Mouse (Mus musculus) intestine, embryonic 16.5 days (tissue): ENCODE measurements around the gene Nt5c2. TPM values are rescaled to one million over a fixed set of nuclear protein-coding genes. Genes with fewer than 3 reads are reported as not detected.

Experiments
- ATAC-seq: fragments of 200-750 bp; cut with Nextera tagmentation; 2 replicates; pipeline ENCODE4 v1.8.0; 2017; ENCODE audit warnings: moderate TSS enrichment, moderate library complexity
- H3K27ac ChIP-seq: fragments of 300-500 bp; sonication (generic); 2 replicates; pipeline ENCODE4 v1.5.1; 2014; ENCODE audit warnings: mild to moderate bottlenecking, low read length
- H3K27me3 ChIP-seq: fragments of 300-500 bp; sonication (generic); replicated peaks from 2 replicates; pipeline ENCODE4 v1.6.1; 2014; ENCODE audit warnings: low read length, control low read depth, mixed read lengths; ENCODE audit not compliant: control insufficient read depth, insufficient read depth
- H3K36me3 ChIP-seq: fragments of 300-500 bp; sonication (generic); 2 replicates; pipeline ENCODE4 v1.6.1; 2014; ENCODE audit warnings: low read length, control low read depth; ENCODE audit not compliant: control insufficient read depth, insufficient read depth
- H3K4me1 ChIP-seq: fragments of 300-500 bp; sonication (generic); 2 replicates; pipeline ENCODE4 v1.6.1; 2014; ENCODE audit warnings: low read length, control low read depth, mixed read lengths; ENCODE audit not compliant: control insufficient read depth, insufficient read depth
- H3K4me2 ChIP-seq: fragments of 300-500 bp; sonication (generic); 2 replicates; pipeline ENCODE4 v1.6.1; 2014; ENCODE audit warnings: low read depth, low read length, control low read depth
- H3K4me3 ChIP-seq: fragments of 300-500 bp; sonication (generic); 2 replicates; pipeline ENCODE4 v1.5.1; 2014; ENCODE audit warnings: mild to moderate bottlenecking, low read length
- H3K9ac ChIP-seq: fragments of 300-500 bp; sonication (generic); 2 replicates; pipeline ENCODE4 v1.6.1; 2014; ENCODE audit warnings: low read depth, low read length
- H3K9me3 ChIP-seq: fragments of 300-500 bp; sonication (generic); 2 replicates; pipeline ENCODE4 v1.6.1; 2016; ENCODE audit warnings: low read length, control low read depth; ENCODE audit not compliant: control insufficient read depth
- WGBS: fragments of 180-500 bp; shearing (Covaris S2); extraction: QIAGEN DNeasy Blood & Tissue Kit; methylation state at CpG from one replicate; pipeline ENCODE4 v1.1.7; 2014; 5-methylcytosine and 5-hydroxymethylcytosine counted together
- polyA plus RNA-seq: library from polyadenylated mRNA; unstranded; fragments of >200 nt; fragmentation: Nextera tagmentation; extraction: Ambion mirVana; gene quantifications from 2 replicates; pipeline ENCODE4 v1.2.1, GENCODE M21; 2015

Gene Nt5c2
- polyA plus RNA-seq, 1 experiment from 2014 or later, result 45.3 TPM

- no peak for ATAC-seq
- Histone ChIP-seq H3K36me3 (0 out of 2 replicates have a peak, but pooled peaks cover 3% of the 10 kb centered on the region), H3K4me1 (peaks cover 13% of the 10 kb centered on the region), H3K4me3 (no peak overlapping the region), H3K4me2 (no peak overlapping the region), H3K9ac (no peak overlapping the region), H3K9me3 (no peaks in the 10 kb centered on the region), H3K27ac (no peak overlapping the region), H3K27me3 (no peaks in the 10 kb centered on the region)
- 88% methylated on average over 3 of the region's 3 CpGs for whole genome bisulfite sequencing
Measured at GRCm38 (mm10) chr19:46959536-46959935, 55.4 kb downstream of the Nt5c2 start.

- Histone ChIP-seq H3K27me3 (no peaks in the 10 kb centered on the region), H3K4me2 (no peak overlapping the region), H3K4me1 (peaks cover 13% of the 10 kb centered on the region), H3K9me3 (no peaks in the 10 kb centered on the region), H3K9ac (no peak overlapping the region), H3K36me3 (0 out of 2 replicates have a peak, but pooled peaks cover 3% of the 10 kb centered on the region), H3K27ac (no peak overlapping the region), H3K4me3 (no peak overlapping the region)
- ATAC-seq, result no peak
- 71% methylated on average over 3 of the region's 3 CpGs for WGBS
Measured at GRCm38 (mm10) chr19:46958566-46958965, 56.4 kb downstream of the Nt5c2 start.

- ATAC-seq, result no peak
- Histone ChIP-seq H3K9me3 (no peaks in the 10 kb centered on the region), H3K4me1 (peaks cover 11% of the 10 kb centered on the region), H3K27ac (no peak overlapping the region), H3K4me2 (no peak overlapping the region), H3K36me3 (0 out of 2 replicates have a peak, but pooled peaks cover 3% of the 10 kb centered on the region), H3K27me3 (no peaks in the 10 kb centered on the region), H3K9ac (no peak overlapping the region), H3K4me3 (no peak overlapping the region)
- 83% methylated on average over 4 of the region's 4 CpGs for WGBS
Measured at GRCm38 (mm10) chr19:46957971-46958370, 57.0 kb downstream of the Nt5c2 start.

DNA sequence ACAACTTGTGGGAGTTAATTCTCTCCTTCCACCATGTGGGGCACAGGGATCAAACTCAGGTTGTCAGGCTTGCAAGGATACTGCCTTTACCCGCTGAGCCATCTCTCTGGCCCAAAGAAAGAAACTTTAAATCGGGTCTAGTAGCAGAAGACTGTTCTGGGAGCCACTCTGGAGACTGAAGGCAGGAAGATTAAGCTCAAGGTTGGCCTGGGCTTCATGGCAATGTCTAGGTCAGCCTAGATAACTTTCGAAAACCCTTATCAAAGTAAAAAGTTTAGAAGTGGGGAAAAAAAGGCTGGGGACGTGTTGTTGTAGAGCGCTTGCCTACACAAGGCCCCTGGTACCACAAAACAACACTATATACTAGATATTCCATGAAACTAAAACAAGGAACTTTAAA, 58.0 kb downstream of the Nt5c2 start:
- H3K9ac ChIP-seq, result no peak overlapping the region
- no peak overlapping the region for H3K4me3 ChIP-seq
- ATAC-seq, result no peak
- H3K9me3 ChIP-seq, result no peaks in the 10 kb centered on the region
- H3K4me2 ChIP-seq, result no peak overlapping the region
- 0 out of 2 replicates have a peak, but pooled peaks cover 3% of the 10 kb centered on the region for H3K36me3 ChIP-seq
- 86% methylated on average over 5 of the region's 5 CpGs for WGBS
- H3K27ac ChIP-seq, result no peak overlapping the region
- no peaks in the 10 kb centered on the region for H3K27me3 ChIP-seq
- H3K4me1 ChIP-seq, result peaks cover 9% of the 10 kb centered on the region

- H3K9ac ChIP-seq, result no peak overlapping the region
- H3K4me1 ChIP-seq, result peaks cover 9% of the 10 kb centered on the region
- no peaks in the 10 kb centered on the region for H3K27me3 ChIP-seq
- 34% methylated on average over 2 of the region's 2 CpGs for WGBS
- no peak for ATAC-seq
- H3K9me3 ChIP-seq, result no peaks in the 10 kb centered on the region
- no peak overlapping the region for H3K27ac ChIP-seq
- no peak overlapping the region for H3K4me3 ChIP-seq
- 0 out of 2 replicates have a peak, but pooled peaks cover 3% of the 10 kb centered on the region for H3K36me3 ChIP-seq
- no peak overlapping the region for H3K4me2 ChIP-seq
Measured at GRCm38 (mm10) chr19:46956410-46956809, 58.5 kb downstream of the Nt5c2 start.

GRCm38 (mm10) chr19:46955630-46956029, 59.3 kb downstream of the Nt5c2 start:
- no peak overlapping the region for H3K27ac ChIP-seq

GRCm38 (mm10) chr19:46953536-46953935, 61.4 kb downstream of the Nt5c2 start:
- no peaks in the 10 kb centered on the region for H3K27me3 ChIP-seq
- no peaks in the 10 kb centered on the region for H3K4me1 ChIP-seq
- H3K4me2 ChIP-seq, result no peak overlapping the region
- H3K4me3 ChIP-seq, result no peak overlapping the region
- H3K36me3 ChIP-seq, result 0 out of 2 replicates have a peak, but pooled peaks cover 3% of the 10 kb centered on the region
- ATAC-seq, result no peak
- H3K9me3 ChIP-seq, result no peaks in the 10 kb centered on the region
- H3K27ac ChIP-seq, result no peak overlapping the region
- no peak overlapping the region for H3K9ac ChIP-seq
- WGBS, result 80% methylated on average over 3 of the region's 3 CpGs

More at GRCm38 (mm10) chr19:46955630-46956029, 59.3 kb downstream of the Nt5c2 start:
- Histone ChIP-seq H3K9ac (no peak overlapping the region), H3K4me1 (peaks cover 4% of the 10 kb centered on the region), H3K4me2 (no peak overlapping the region), H3K9me3 (no peaks in the 10 kb centered on the region), H3K27me3 (no peaks in the 10 kb centered on the region), H3K4me3 (no peak overlapping the region), H3K36me3 (0 out of 2 replicates have a peak, but pooled peaks cover 3% of the 10 kb centered on the region)
- no peak for ATAC-seq
- 94% methylated on average over 4 of the region's 4 CpGs for WGBS

DNA sequence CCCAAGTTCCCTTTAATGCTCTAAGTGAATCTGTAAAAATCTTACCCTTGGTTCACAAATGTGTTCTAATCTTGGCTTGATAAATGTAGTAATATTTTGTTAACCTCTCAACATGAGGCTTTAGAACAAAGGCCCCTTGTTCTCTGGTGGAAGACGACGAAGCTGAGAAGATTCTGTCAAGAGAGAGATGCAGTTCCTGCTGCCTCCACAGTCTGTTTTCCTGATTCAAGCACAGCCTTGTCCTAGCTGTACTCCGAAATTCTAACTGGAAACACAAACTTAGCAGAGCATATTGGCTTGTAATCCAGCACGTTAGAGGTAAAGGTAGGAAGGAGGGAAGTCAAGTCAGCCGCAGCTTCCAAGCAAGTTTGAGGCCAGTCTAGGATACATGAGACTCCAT, 62.0 kb downstream of the Nt5c2 start:
- H3K4me3 ChIP-seq, result no peak overlapping the region
- H3K27me3 ChIP-seq, result no peaks in the 10 kb centered on the region
- no peak overlapping the region for H3K4me2 ChIP-seq
- no peaks in the 10 kb centered on the region for H3K9me3 ChIP-seq
- H3K4me1 ChIP-seq, result no peaks in the 10 kb centered on the region
- 73% methylated on average over 5 of the region's 5 CpGs for WGBS
- 0 out of 2 replicates have a peak, but pooled peaks cover 3% of the 10 kb centered on the region for H3K36me3 ChIP-seq
- H3K27ac ChIP-seq, result no peak overlapping the region
- no peak overlapping the region for H3K9ac ChIP-seq
- ATAC-seq, result no peak

- 89% methylated on average over 6 of the region's 6 CpGs for WGBS
- H3K27me3 ChIP-seq, result no peaks in the 10 kb centered on the region
- no peak overlapping the region for H3K4me2 ChIP-seq
- H3K27ac ChIP-seq, result no peak overlapping the region
- H3K36me3 ChIP-seq, result no peaks in the 10 kb centered on the region
- H3K4me1 ChIP-seq, result no peaks in the 10 kb centered on the region
- H3K9me3 ChIP-seq, result no peaks in the 10 kb centered on the region
- ATAC-seq, result no peak
- no peak overlapping the region for H3K9ac ChIP-seq
- no peak overlapping the region for H3K4me3 ChIP-seq
Measured at GRCm38 (mm10) chr19:46944341-46944740, 70.6 kb downstream of the Nt5c2 start.

DNA sequence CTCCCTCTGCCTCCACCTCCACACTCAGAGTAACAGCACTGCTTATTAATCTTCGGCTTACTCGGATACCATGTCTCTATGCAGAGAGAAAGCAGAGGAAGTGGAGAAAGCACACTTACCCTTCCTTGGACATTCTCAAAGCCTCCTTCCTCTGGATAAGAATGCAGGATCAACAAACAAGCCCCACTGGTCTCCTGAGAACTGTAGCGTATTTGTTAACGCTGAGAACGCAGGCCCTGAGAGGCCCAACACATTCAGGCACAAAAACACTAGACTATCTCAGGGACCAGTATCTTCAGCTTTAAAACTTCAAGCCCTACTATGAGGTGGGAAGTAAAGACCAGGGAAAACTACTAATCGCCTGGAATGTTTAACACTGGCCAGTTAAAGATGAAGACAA, 77.8 kb downstream of the Nt5c2 start:
- no peaks in the 10 kb centered on the region for H3K9me3 ChIP-seq
- no peak overlapping the region for H3K4me2 ChIP-seq
- H3K4me3 ChIP-seq, result no peak overlapping the region
- H3K36me3 ChIP-seq, result no peaks in the 10 kb centered on the region
- peaks cover 6% of the 10 kb centered on the region for H3K4me1 ChIP-seq
- H3K9ac ChIP-seq, result no peak overlapping the region
- no peaks in the 10 kb centered on the region for H3K27me3 ChIP-seq
- 45% methylated on average over 6 of the region's 6 CpGs for WGBS
- H3K27ac ChIP-seq, result peak overlapping the region; percentile 70
- ATAC-seq, result no peak
